Mouse (Mus musculus) midbrain, embryonic 10.5 days (tissue): ENCODE data around the gene Adam11. TPM values are rescaled to one million over a fixed set of nuclear protein-coding genes. Genes with fewer than 3 reads are reported as not detected.

Experiments used
- DNase-seq: peaks from one replicate; pipeline ENCODE4 v3.0.0-alpha.2; 2017; ENCODE audit warnings: low spot score
- H3K27ac ChIP-seq: fragments of 300-500 bp; sonication (generic); replicated peaks from 2 replicates; pipeline ENCODE4 v1.5.1; 2016; ENCODE audit warnings: mild to moderate bottlenecking
- H3K27me3 ChIP-seq: fragments of 300-500 bp; sonication (generic); 2 replicates; pipeline ENCODE4 v1.6.1; 2016; ENCODE audit warnings: low read depth, mild to moderate bottlenecking; ENCODE audit not compliant: poor library complexity, severe bottlenecking
- H3K36me3 ChIP-seq: fragments of 300-500 bp; sonication (generic); 2 replicates; pipeline ENCODE4 v1.6.1; 2016; ENCODE audit warnings: mild to moderate bottlenecking, moderate library complexity
- H3K4me1 ChIP-seq: fragments of 300-500 bp; sonication (generic); 2 replicates; pipeline ENCODE4 v1.6.1; 2016
- H3K4me3 ChIP-seq: fragments of 300-500 bp; sonication (generic); 2 replicates; pipeline ENCODE4 v1.5.1; 2016; ENCODE audit warnings: mild to moderate bottlenecking, moderate library complexity
- H3K9me3 ChIP-seq: fragments of 300-500 bp; sonication (generic); replicated peaks from 2 replicates; pipeline ENCODE4 v1.6.1; 2016; ENCODE audit warnings: mild to moderate bottlenecking
- WGBS: fragments of 180-500 bp; shearing (Covaris S2); methylation state at CpG from one replicate; pipeline ENCODE4 v1.1.7; 2016; 5-methylcytosine and 5-hydroxymethylcytosine counted together
- polyA plus RNA-seq: library from polyadenylated mRNA; unstranded; fragments of >200 nt; fragmentation: Nextera tagmentation; extraction: Ambion mirVana; gene quantifications from 2 replicates; pipeline ENCODE4 v1.2.1, GENCODE M21; 2016

Gene Adam11
- polyA plus RNA-seq, 1 experiment from 2014 or later: 10.7 TPM

DNA sequence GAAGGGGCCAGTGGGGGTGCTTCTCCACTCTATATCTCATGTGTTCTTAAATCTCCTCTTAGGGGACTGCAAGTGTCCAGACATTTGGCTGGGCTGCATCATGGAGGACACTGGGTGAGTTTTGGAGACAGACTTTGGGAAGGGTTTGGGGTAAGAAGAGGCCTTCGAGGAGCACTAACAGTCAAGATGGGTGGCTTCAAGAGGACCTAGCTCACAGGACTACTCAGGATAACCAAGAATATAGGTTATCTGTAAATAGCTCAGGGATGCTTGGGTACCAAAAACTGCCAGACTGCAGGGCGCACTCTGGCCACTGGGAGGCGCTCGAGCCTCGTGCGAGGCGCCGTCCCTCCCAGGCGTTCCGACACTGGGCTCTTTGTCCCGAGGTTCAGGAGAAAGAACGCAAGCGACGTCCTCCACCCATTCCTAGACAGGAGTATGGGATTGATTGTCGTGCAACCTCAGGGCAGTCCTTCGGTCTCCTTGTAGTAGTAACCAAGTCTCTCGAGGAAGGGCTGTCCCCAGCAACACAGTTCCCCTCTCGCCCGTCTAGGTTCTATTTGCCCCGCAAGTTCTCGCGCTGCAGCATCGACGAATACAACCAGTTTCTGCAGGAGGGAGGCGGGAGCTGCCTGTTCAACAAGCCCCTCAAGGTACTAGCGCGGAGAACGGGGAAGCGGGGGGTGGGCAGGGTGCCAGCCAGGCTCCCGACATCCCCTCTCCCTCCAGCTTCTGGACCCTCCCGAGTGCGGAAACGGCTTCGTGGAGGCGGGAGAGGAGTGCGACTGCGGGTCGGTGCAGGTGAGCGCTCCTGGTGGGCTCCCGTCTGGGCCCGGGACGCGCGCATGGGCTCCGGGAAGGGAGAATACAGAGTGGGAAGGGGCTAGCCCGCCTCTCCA lies 12.7 kb downstream of the Adam11 start:
- WGBS: 1% methylated on average over 46 of the region's 46 CpGs
- Histone ChIP-seq H3K27ac (peak overlapping the region; percentile 91), H3K4me1 (peaks cover 84% of the 10 kb centered on the region), H3K4me3 (peak overlapping the region; percentile 59), H3K36me3 (peaks cover 21% of the 10 kb centered on the region), H3K9me3 (no peaks in the 10 kb centered on the region), H3K27me3 (peaks cover 67% of the 10 kb centered on the region)
- peak; percentile 90 for DNase-seq

DNA sequence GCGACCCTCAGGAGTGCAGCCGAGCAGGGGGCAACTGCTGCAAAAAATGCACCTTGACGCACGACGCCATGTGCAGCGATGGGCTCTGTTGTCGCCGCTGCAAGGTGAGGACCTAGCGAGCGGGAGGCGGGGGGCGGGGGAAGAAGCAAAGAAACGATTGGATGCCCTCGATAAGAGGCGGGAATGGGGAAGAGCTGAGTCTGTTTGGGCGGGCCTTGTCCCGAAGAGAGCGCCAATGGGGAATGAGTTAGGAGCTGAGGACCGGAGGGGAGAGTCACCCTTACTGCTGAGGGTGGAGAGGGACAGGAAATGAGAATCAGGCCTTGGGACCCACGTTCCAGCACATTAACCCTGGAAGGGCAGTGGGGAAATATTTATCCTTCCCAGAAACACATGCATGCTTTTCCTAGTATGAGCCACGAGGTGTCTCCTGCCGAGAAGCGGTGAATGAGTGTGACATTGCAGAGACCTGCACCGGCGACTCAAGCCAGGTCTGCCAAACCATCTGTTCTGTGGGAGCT lies 13.4 kb downstream of the Adam11 start:
- H3K27me3 ChIP-seq: peaks cover 71% of the 10 kb centered on the region
- peak; percentile 87 for DNase-seq
- peak overlapping the region; percentile 59 for H3K4me3 ChIP-seq
- peaks cover 83% of the 10 kb centered on the region for H3K4me1 ChIP-seq
- H3K36me3 ChIP-seq: peaks cover 21% of the 10 kb centered on the region
- H3K9me3 ChIP-seq: no peaks in the 10 kb centered on the region
- WGBS: 7% methylated on average over 25 of the region's 25 CpGs
- H3K27ac ChIP-seq: peak overlapping the region; percentile 91

- peak overlapping the region; percentile 66 for H3K27ac ChIP-seq
- peaks cover 49% of the 10 kb centered on the region for H3K27me3 ChIP-seq
- peaks cover 21% of the 10 kb centered on the region for H3K36me3 ChIP-seq
- H3K4me3 ChIP-seq: peak overlapping the region; percentile 37
- DNase-seq: peak; percentile 73
- H3K4me1 ChIP-seq: peaks cover 67% of the 10 kb centered on the region
- WGBS: 34% methylated on average over 21 of the region's 21 CpGs
- H3K9me3 ChIP-seq: no peaks in the 10 kb centered on the region
Observed at GRCm38 (mm10) chr11:102777598-102777997, 16.4 kb downstream of the Adam11 start.

GRCm38 (mm10) chr11:102778165-102778564 lies 16.9 kb downstream of the Adam11 start:
- H3K4me3 ChIP-seq: peak overlapping the region; percentile 37
- no peak for DNase-seq
- H3K36me3 ChIP-seq: peaks cover 21% of the 10 kb centered on the region
- WGBS: 28% methylated on average over 14 of the region's 14 CpGs
- H3K27ac ChIP-seq: peak overlapping the region; percentile 66
- peaks cover 62% of the 10 kb centered on the region for H3K4me1 ChIP-seq
- H3K27me3 ChIP-seq: peaks cover 49% of the 10 kb centered on the region
- H3K9me3 ChIP-seq: no peaks in the 10 kb centered on the region

- H3K27ac ChIP-seq: no peak overlapping the region
Observed at GRCm38 (mm10) chr11:102778597-102778996, 17.4 kb downstream of the Adam11 start.

DNA sequence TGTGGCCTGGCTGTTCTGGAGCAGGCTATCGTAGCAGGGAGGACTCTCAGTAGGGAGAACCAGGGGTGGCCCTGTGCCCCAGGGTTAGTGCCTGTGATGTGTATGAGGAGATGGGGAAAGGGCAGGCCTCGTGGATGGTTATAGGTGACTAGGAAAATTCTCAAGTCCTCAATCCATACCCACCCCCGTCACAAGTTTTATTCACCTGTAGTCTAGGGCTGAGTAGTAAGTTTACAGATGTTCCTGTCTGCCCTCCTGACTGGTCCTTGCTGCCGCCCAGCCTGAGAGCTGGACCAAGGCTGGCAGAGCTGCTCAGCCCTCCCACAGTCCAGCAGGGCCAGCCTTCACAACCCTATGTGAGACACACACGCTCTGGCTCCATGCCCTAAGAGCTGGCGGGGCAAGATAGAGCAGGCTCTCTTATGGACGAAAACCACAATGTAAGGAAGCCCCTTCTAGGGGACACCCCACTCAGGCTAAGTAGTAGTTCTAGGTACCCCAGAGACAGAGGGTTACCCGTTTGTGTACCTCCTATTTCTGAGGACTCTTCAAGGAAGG lies 17.9 kb downstream of the Adam11 start:
- no peak overlapping the region for H3K27ac ChIP-seq
- H3K9me3 ChIP-seq: no peaks in the 10 kb centered on the region
- peaks cover 21% of the 10 kb centered on the region for H3K36me3 ChIP-seq
- no peak overlapping the region for H3K4me3 ChIP-seq
- H3K4me1 ChIP-seq: peaks cover 52% of the 10 kb centered on the region
- peaks cover 48% of the 10 kb centered on the region for H3K27me3 ChIP-seq
- no peak for DNase-seq
- 82% methylated on average over 8 of the region's 8 CpGs for WGBS

More at GRCm38 (mm10) chr11:102778597-102778996, 17.4 kb downstream of the Adam11 start:
- DNase-seq: no peak
- WGBS: 45% methylated on average over 5 of the region's 5 CpGs
- H3K27me3 ChIP-seq: peaks cover 49% of the 10 kb centered on the region
- peaks cover 57% of the 10 kb centered on the region for H3K4me1 ChIP-seq
- no peak overlapping the region for H3K4me3 ChIP-seq
- H3K36me3 ChIP-seq: peaks cover 21% of the 10 kb centered on the region
- H3K9me3 ChIP-seq: no peaks in the 10 kb centered on the region

DNA sequence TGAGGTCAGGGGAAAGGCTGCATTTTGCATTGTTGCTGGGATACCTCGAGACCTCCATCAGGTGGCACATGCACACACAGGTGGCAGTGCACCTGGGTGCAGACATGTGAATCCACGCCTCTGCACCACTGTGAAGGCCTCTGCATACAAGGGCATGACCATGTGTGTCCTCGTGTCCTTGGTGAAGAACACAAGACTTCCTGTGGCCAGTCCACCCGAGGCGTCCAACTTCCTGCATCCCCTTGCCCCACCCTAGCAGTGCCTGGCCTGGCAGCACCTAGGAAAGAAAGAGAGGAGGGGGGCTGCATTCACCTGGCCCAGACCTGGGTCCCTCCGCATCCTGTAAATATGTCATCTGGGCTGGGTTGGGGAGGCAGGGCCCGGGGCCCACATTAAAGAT lies 18.6 kb downstream of the Adam11 start:
- peaks cover 21% of the 10 kb centered on the region for H3K36me3 ChIP-seq
- H3K27ac ChIP-seq: 0 out of 2 replicates have a peak overlapping the region, but pooled peaks have one; percentile 17
- H3K9me3 ChIP-seq: no peaks in the 10 kb centered on the region
- H3K27me3 ChIP-seq: peaks cover 44% of the 10 kb centered on the region
- DNase-seq: no peak
- H3K4me1 ChIP-seq: peaks cover 45% of the 10 kb centered on the region
- WGBS: 78% methylated on average over 7 of the region's 7 CpGs
- no peak overlapping the region for H3K4me3 ChIP-seq

- peak overlapping the region; percentile 17; the same call in 1 of the 2 replicates for H3K27ac ChIP-seq
- WGBS: 53% methylated on average over 11 of the region's 11 CpGs
- peaks cover 39% of the 10 kb centered on the region for H3K27me3 ChIP-seq
- H3K4me1 ChIP-seq: peaks cover 39% of the 10 kb centered on the region
- no peak overlapping the region for H3K4me3 ChIP-seq
- peaks cover 20% of the 10 kb centered on the region for H3K36me3 ChIP-seq
- no peaks in the 10 kb centered on the region for H3K9me3 ChIP-seq
- DNase-seq: no peak
Observed at GRCm38 (mm10) chr11:102780271-102780985, 19.2 kb downstream of the Adam11 start.

DNA sequence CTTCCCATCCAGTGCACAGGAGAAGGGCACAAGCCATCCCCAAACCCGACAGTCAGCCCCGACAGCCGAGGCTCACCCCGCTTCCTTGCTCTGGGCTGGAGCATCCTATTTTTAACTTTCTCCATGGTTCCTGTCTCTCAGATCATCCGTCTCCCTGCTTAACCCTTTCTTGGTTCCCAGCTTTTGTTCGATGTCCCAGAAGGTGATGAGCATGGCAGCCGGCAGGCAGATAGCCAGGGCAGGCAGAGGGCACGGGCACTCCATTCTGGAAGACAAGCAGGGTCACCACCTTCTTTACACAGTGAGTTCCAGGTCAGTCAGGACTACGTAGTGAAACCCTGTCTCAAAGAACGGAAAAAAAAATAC lies 19.7 kb downstream of the Adam11 start:
- WGBS: 74% methylated on average over 10 of the region's 10 CpGs

DNA sequence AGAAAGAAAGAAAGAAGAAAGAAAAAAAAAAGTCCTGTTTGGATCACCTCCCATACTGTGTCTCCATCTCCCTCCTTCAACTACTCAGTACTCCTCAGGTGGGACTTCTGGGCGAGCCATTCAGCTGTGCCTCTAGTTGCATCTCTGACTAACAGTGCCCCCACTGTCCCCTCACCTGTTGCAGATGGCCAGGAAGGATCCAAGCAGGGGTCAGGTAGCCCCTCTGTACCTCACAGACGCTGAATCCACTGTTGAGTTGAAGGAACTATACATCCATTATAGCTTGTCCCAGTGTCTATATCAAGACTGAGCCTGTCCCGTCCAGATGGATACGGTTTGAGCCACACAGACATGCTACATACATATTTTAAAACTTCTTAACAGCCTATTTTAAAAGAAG lies 20.3 kb downstream of the Adam11 start:
- H3K4me1 ChIP-seq: peaks cover 36% of the 10 kb centered on the region
- peaks cover 9% of the 10 kb centered on the region for H3K36me3 ChIP-seq
- DNase-seq: no peak
- no peak overlapping the region for H3K4me3 ChIP-seq
- H3K27ac ChIP-seq: no peak overlapping the region
- no peaks in the 10 kb centered on the region for H3K9me3 ChIP-seq
- WGBS: 86% methylated on average over 4 of the region's 4 CpGs
- H3K27me3 ChIP-seq: peaks cover 28% of the 10 kb centered on the region

More for the DNA sequence above, 19.7 kb downstream of the Adam11 start:
- H3K36me3 ChIP-seq: peaks cover 14% of the 10 kb centered on the region
- H3K27ac ChIP-seq: no peak overlapping the region
- no peaks in the 10 kb centered on the region for H3K9me3 ChIP-seq
- DNase-seq: no peak
- peaks cover 36% of the 10 kb centered on the region for H3K4me1 ChIP-seq
- H3K27me3 ChIP-seq: peaks cover 33% of the 10 kb centered on the region
- no peak overlapping the region for H3K4me3 ChIP-seq

DNA sequence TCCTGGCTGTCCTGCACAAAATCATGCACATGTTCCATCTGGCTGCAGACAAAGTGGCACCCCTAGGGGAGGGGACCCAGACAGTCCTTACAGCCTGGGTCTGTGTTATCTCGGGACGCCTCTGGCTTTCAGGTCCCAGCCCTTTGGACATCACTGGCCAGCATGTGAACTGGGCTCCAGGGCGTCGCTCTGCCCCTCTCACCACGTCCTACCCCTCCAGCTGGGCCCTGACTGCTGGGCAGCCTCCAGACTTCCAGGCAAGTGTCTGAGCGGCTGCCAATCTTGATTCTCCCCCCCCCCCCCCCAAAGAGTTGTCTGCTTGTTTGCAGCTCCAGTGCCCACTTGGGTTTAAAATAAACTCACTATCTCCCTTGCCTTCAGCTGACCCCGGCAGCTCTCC lies 22.2 kb downstream of the Adam11 start:
- Histone ChIP-seq H3K4me1 (peaks cover 24% of the 10 kb centered on the region), H3K27me3 (peaks cover 12% of the 10 kb centered on the region; the same call in 1 of the 2 replicates), H3K9me3 (no peaks in the 10 kb centered on the region), H3K27ac (no peak overlapping the region), H3K36me3 (no peaks in the 10 kb centered on the region), H3K4me3 (no peak overlapping the region)
- DNase-seq: no peak
- WGBS: 70% methylated on average over 7 of the region's 7 CpGs

- Histone ChIP-seq H3K9me3 (no peaks in the 10 kb centered on the region), H3K36me3 (no peaks in the 10 kb centered on the region), H3K27ac (no peak overlapping the region), H3K4me1 (peaks cover 4% of the 10 kb centered on the region; the same call in 1 of the 2 replicates), H3K4me3 (no peak overlapping the region), H3K27me3 (no peaks in the 10 kb centered on the region)
- WGBS: 89% methylated on average over 5 of the region's 5 CpGs
- DNase-seq: no peak
Observed at GRCm38 (mm10) chr11:102787688-102788177, 26.5 kb downstream of the Adam11 start.
